Mouse (Mus musculus): ENCODE results near the gene Ptchd4. TPM values are rescaled to one million over a fixed set of nuclear protein-coding genes. Genes with fewer than 3 reads are reported as not detected.

Ptchd4 gene
- polyA plus RNA-seq, 1 experiment from 2014 or later, result 3.7 TPM

- Histone ChIP-seq H3K4me1 (peaks cover 16% of the 10 kb centered on the region), H3K4me2 (replicated peaks) (peak overlapping the region; percentile 88), H3K27me3 (0 out of 2 replicates have a peak, but pooled peaks cover 8% of the 10 kb centered on the region), H3K36me3 (no peaks in the 10 kb centered on the region), H3K27ac (replicated peaks) (no peak overlapping the region), H3K9me3 (no peaks in the 10 kb centered on the region), H3K9ac (replicated peaks) (peak overlapping the region; percentile 62), H3K4me3 (peak overlapping the region; percentile 66)
- peak; percentile 83 for ATAC-seq (ENCODE audit: low FRiP score, low read depth)
- 1% methylated on average over 22 of the region's 22 CpGs for WGBS
These were observed 850 bp downstream of the Ptchd4 start for GRCm38 (mm10) chr17:42316612-42316982.

DNA sequence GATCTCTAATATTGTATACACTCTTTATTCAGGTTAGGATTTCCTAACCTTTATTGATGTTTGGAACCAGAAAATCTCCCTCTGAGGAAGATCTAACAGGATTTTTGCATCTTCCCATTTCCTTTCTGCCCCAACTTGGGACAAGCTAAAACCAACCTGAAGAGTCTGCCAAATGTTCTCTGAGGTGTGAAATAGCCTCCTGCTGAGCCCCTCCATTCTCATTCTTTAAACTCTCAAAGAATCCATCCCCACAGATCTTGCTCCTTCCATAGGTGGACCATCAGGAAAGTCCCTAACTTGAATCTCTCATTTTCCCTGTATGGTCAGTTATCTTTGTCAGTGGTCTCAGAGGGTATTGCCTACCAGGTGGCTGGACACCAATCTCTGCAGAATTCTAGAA is 20.0 kb downstream of the Ptchd4 start:
- Histone ChIP-seq H3K9me3 (no peaks in the 10 kb centered on the region), H3K4me1 (no peaks in the 10 kb centered on the region), H3K36me3 (no peaks in the 10 kb centered on the region), H3K9ac (replicated peaks) (no peak overlapping the region), H3K4me2 (replicated peaks) (no peak overlapping the region), H3K27ac (replicated peaks) (no peak overlapping the region), H3K4me3 (no peak overlapping the region), H3K27me3 (no peaks in the 10 kb centered on the region)
- no peak for ATAC-seq (ENCODE audit: low FRiP score, low read depth)

GRCm38 (mm10) chr17:42336571-42336970 is 20.8 kb downstream of the Ptchd4 start:
- H3K36me3 ChIP-seq, result no peaks in the 10 kb centered on the region
- WGBS, result 87% methylated on average over 6 of the region's 6 CpGs
- no peak overlapping the region for H3K4me3 ChIP-seq
- H3K9me3 ChIP-seq, result no peaks in the 10 kb centered on the region
- no peak overlapping the region for H3K9ac ChIP-seq (replicated peaks)
- ATAC-seq (ENCODE audit: low FRiP score, low read depth), result no peak
- H3K27ac ChIP-seq (replicated peaks), result no peak overlapping the region
- no peaks in the 10 kb centered on the region for H3K27me3 ChIP-seq
- H3K4me1 ChIP-seq, result no peaks in the 10 kb centered on the region
- no peak overlapping the region for H3K4me2 ChIP-seq (replicated peaks)

DNA sequence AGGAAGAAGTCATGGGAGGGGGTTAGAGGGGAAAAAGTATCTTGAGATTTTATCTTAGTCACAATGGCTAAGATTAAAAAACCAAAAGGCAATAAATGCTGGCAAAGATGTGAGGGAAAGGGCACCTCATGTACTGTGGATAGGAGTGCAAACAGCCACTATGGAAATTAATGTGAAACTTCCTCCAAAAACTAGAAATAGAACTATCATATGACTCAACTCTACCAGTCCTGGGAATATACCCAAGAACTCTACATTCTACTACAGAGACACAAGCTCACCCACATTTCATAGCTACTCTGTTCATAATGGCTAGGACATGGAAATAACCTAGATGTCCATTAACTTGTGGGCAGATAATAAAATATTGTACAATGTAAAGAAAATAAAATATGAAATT is 30.3 kb downstream of the Ptchd4 start:
- Histone ChIP-seq H3K36me3 (no peaks in the 10 kb centered on the region), H3K27ac (replicated peaks) (no peak overlapping the region), H3K4me1 (no peaks in the 10 kb centered on the region), H3K4me3 (no peak overlapping the region), H3K4me2 (replicated peaks) (no peak overlapping the region), H3K27me3 (no peaks in the 10 kb centered on the region), H3K9ac (replicated peaks) (no peak overlapping the region), H3K9me3 (no peaks in the 10 kb centered on the region)
- ATAC-seq (ENCODE audit: low FRiP score, low read depth), result no peak

- no peaks in the 10 kb centered on the region for H3K27me3 ChIP-seq
- H3K9me3 ChIP-seq, result no peaks in the 10 kb centered on the region
- H3K9ac ChIP-seq (replicated peaks), result no peak overlapping the region
- H3K4me2 ChIP-seq (replicated peaks), result no peak overlapping the region
- no peaks in the 10 kb centered on the region for H3K36me3 ChIP-seq
- no peaks in the 10 kb centered on the region for H3K4me1 ChIP-seq
- ATAC-seq (ENCODE audit: low FRiP score, low read depth), result no peak
- H3K27ac ChIP-seq (replicated peaks), result no peak overlapping the region
- no peak overlapping the region for H3K4me3 ChIP-seq
- 62% methylated on average over 1 of the region's 1 CpGs for WGBS
These were observed 42.7 kb downstream of the Ptchd4 start for GRCm38 (mm10) chr17:42358481-42358880.

GRCm38 (mm10) chr17:42363085-42363710 is 47.5 kb downstream of the Ptchd4 start:
- Histone ChIP-seq H3K4me1 (no peaks in the 10 kb centered on the region), H3K9me3 (no peaks in the 10 kb centered on the region), H3K9ac (replicated peaks) (no peak overlapping the region), H3K4me3 (no peak overlapping the region), H3K27me3 (no peaks in the 10 kb centered on the region), H3K36me3 (no peaks in the 10 kb centered on the region), H3K4me2 (replicated peaks) (no peak overlapping the region), H3K27ac (replicated peaks) (no peak overlapping the region; the same call in 1 of the 2 replicates)
- peak; percentile 52 for ATAC-seq (ENCODE audit: low FRiP score, low read depth)
- WGBS, result 76% methylated on average over 6 of the region's 6 CpGs

- no peaks in the 10 kb centered on the region for H3K4me1 ChIP-seq
- H3K9me3 ChIP-seq, result no peaks in the 10 kb centered on the region
- WGBS, result 31% methylated on average over 1 of the region's 1 CpGs
- H3K27ac ChIP-seq (replicated peaks), result no peak overlapping the region
- ATAC-seq (ENCODE audit: low FRiP score, low read depth), result no peak
- no peak overlapping the region for H3K9ac ChIP-seq (replicated peaks)
- no peaks in the 10 kb centered on the region for H3K36me3 ChIP-seq
- H3K4me3 ChIP-seq, result no peak overlapping the region
- H3K4me2 ChIP-seq (replicated peaks), result no peak overlapping the region
- no peaks in the 10 kb centered on the region for H3K27me3 ChIP-seq
These were observed 49.0 kb downstream of the Ptchd4 start for GRCm38 (mm10) chr17:42364716-42365115.

DNA sequence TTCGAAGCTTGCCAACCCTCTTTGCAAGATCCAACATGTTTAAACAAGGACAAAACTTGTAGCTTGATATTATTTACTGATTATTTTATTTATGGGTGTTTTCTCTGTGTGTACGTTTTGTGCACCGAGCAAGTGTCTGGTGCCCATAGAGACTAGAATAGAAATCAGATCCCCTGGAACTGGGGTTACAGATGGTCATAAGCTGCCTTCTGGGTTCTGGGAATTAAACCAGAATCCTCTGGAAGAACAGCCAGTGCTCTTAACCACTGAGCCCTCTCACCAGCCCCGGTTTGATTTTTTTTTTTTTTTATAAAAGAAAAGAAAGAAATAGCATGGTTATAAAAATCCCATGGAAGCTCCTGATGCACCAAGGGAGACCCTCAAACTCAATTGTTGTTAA is 59.1 kb downstream of the Ptchd4 start:
- no peak for ATAC-seq (ENCODE audit: low FRiP score, low read depth)
- Histone ChIP-seq H3K4me2 (replicated peaks) (no peak overlapping the region), H3K9me3 (no peaks in the 10 kb centered on the region), H3K4me1 (no peaks in the 10 kb centered on the region), H3K27ac (replicated peaks) (no peak overlapping the region), H3K36me3 (no peaks in the 10 kb centered on the region), H3K27me3 (no peaks in the 10 kb centered on the region), H3K4me3 (no peak overlapping the region), H3K9ac (replicated peaks) (no peak overlapping the region)
- WGBS, result 91% methylated on average over 4 of the region's 4 CpGs

DNA sequence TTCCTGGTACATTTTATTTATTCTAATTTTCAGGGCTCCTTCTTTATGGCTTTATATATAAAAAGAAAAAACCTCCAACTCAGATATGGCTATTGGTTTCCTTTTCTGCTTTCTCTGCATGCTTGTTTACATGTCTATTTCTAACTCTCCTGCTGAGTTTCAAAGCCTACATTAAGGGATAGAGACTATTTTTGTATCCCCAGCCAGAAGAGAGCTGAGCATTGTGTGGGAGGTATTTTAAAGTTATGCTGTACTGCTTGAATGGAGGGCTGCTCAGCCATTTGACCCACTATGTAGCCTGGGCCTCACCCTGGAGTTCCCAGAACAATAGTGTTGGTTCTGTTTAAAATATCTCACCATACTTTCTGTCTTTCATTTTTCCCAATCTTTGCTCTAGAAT is 77.3 kb downstream of the Ptchd4 start:
- Histone ChIP-seq H3K27ac (replicated peaks) (no peak overlapping the region), H3K4me2 (replicated peaks) (no peak overlapping the region), H3K36me3 (no peaks in the 10 kb centered on the region), H3K27me3 (no peaks in the 10 kb centered on the region), H3K9ac (replicated peaks) (no peak overlapping the region), H3K4me3 (no peak overlapping the region), H3K4me1 (no peaks in the 10 kb centered on the region), H3K9me3 (no peaks in the 10 kb centered on the region)
- ATAC-seq (ENCODE audit: low FRiP score, low read depth), result no peak

DNA sequence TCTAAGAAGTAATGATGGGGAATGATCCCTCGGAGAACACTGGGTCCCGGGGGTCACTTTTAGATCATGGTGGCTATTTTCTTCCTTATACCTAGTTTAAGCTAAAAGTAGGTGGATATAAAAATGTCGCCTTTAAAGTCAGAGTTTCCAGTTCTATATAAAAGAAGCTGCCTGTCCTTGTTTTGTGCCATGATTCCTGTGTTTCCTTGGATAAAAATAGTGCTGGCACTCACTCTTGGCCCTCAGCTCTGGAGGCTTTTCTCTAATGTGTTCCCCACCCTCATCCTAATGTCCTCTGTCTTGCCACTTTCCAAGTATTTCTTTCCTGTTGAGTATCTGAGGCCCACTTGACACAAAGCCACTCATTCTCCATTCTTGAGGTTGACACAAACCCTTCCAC is 79.6 kb downstream of the Ptchd4 start:
- 90% methylated on average over 3 of the region's 3 CpGs for WGBS
- Histone ChIP-seq H3K9ac (replicated peaks) (no peak overlapping the region), H3K36me3 (no peaks in the 10 kb centered on the region), H3K4me3 (no peak overlapping the region), H3K4me2 (replicated peaks) (no peak overlapping the region), H3K9me3 (no peaks in the 10 kb centered on the region), H3K27ac (replicated peaks) (no peak overlapping the region), H3K27me3 (no peaks in the 10 kb centered on the region), H3K4me1 (no peaks in the 10 kb centered on the region)
- ATAC-seq (ENCODE audit: low FRiP score, low read depth), result no peak

- Histone ChIP-seq H3K4me1 (no peaks in the 10 kb centered on the region), H3K27ac (replicated peaks) (no peak overlapping the region), H3K27me3 (no peaks in the 10 kb centered on the region), H3K4me3 (no peak overlapping the region), H3K4me2 (replicated peaks) (no peak overlapping the region), H3K9ac (replicated peaks) (no peak overlapping the region), H3K9me3 (no peaks in the 10 kb centered on the region), H3K36me3 (no peaks in the 10 kb centered on the region)
- whole genome bisulfite sequencing, result 79% methylated on average over 1 of the region's 1 CpGs
- ATAC-seq (ENCODE audit: low FRiP score, low read depth), result no peak
These were observed 102.7 kb downstream of the Ptchd4 start for GRCm38 (mm10) chr17:42418449-42418848.

DNA sequence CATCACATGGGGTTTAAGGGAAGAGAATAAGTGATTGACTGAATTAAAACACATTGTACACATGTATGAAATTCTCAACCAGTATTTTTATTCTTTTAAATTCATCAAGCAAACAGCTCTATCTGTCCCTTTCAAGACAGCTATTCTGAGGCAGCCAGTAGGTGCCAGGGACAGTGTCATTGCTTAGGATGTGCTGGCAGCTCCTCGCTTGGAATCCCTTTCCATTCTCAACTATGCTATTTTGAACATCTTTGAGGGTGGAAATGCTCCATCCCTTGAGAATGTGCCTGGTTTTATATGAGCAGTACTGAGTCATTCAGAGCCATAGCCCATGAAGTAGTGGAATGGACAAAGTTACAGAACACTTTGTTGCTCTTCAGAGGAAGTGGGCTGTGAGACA is 112.2 kb downstream of the Ptchd4 start:
- Histone ChIP-seq H3K27ac (replicated peaks) (no peak overlapping the region), H3K4me3 (no peak overlapping the region), H3K27me3 (no peaks in the 10 kb centered on the region), H3K4me1 (no peaks in the 10 kb centered on the region), H3K36me3 (no peaks in the 10 kb centered on the region), H3K4me2 (replicated peaks) (no peak overlapping the region), H3K9me3 (no peaks in the 10 kb centered on the region), H3K9ac (replicated peaks) (no peak overlapping the region)
- WGBS, result 76% methylated on average over 1 of the region's 1 CpGs
- no peak for ATAC-seq (ENCODE audit: low FRiP score, low read depth)

DNA sequence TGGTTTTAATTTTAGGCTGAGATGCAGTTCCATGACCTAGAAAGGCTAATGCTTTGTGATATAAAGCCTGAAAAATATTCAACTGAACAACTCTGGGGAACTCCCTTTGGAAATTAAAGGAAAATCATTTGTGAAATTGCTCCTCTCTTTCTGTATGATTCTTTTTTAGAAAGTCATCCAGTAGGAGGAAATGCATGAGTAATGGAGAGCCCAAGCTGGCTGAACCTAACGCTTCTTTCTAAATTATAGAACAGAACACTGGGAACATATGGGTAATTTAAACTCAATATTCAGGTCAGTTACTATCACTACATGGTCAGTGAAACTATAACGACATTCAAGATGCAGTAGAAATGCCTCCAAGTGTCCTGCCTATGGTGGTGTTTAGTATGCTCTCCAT is 114.6 kb downstream of the Ptchd4 start:
- WGBS, result 87% methylated on average over 2 of the region's 2 CpGs

More for the DNA sequence above, 114.6 kb downstream of the Ptchd4 start:
- Histone ChIP-seq H3K4me1 (no peaks in the 10 kb centered on the region), H3K9ac (replicated peaks) (no peak overlapping the region), H3K9me3 (no peaks in the 10 kb centered on the region), H3K27ac (replicated peaks) (no peak overlapping the region), H3K4me2 (replicated peaks) (no peak overlapping the region), H3K36me3 (no peaks in the 10 kb centered on the region), H3K4me3 (no peak overlapping the region), H3K27me3 (no peaks in the 10 kb centered on the region)
- no peak for ATAC-seq (ENCODE audit: low FRiP score, low read depth)
